Mouse (Mus musculus) forelimb bud, embryonic 11.5 days (tissue): ENCODE data around the gene Slc2a4.
A peak's percentile ranks its signal among the peaks of the same experiment; 100 is the strongest.

Experiments used
- DNase-seq: peaks from one replicate; pipeline ENCODE4 v3.0.0-alpha.2; 2012; ENCODE audit warnings: low read depth, low spot score

Slc2a4 gene

DNA sequence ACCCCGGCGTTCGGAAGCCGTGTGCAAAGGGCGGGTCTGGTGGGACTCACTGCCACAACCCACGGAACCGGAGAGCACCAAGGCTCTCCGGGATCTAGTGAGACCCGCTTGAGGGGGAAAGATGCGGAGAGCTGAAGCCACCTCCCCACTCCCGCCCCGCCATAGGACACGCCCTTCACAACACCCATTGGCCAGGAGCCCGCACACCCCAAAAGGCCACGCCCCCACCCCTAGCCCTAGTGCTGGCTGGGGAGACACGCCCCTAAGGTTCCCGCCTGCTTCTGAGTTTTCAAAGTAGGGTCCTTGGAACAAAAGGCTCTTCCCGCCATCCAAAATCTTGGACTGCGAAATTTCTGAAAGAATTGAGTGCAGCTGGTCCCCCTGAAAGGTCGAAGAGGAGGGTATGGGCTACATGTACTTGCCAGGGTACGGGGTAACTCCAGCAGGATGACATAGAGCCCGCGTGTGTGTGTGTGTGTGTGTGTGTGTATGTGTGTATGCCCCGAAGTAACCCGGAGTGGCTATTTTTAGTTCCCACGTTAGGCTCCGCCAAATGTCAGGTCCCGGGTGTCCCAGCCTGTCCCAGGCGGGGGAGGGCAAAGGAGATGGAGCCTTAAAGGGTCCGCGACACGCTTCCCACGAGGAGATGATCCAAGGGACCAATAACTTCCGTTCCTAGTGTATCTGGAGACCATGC lies at the start of gene Slc2a4:
Gene Slc2a4, minus strand, starts transcription at position 123 of the 697 bp plus-strand sequence.
- DNase-seq = peak; percentile 96

GRCm38 (mm10) chr11:69997070-69997509 lies 49.1 kb upstream of the Slc2a4 start:
- DNase-seq = peak; percentile 79

DNA sequence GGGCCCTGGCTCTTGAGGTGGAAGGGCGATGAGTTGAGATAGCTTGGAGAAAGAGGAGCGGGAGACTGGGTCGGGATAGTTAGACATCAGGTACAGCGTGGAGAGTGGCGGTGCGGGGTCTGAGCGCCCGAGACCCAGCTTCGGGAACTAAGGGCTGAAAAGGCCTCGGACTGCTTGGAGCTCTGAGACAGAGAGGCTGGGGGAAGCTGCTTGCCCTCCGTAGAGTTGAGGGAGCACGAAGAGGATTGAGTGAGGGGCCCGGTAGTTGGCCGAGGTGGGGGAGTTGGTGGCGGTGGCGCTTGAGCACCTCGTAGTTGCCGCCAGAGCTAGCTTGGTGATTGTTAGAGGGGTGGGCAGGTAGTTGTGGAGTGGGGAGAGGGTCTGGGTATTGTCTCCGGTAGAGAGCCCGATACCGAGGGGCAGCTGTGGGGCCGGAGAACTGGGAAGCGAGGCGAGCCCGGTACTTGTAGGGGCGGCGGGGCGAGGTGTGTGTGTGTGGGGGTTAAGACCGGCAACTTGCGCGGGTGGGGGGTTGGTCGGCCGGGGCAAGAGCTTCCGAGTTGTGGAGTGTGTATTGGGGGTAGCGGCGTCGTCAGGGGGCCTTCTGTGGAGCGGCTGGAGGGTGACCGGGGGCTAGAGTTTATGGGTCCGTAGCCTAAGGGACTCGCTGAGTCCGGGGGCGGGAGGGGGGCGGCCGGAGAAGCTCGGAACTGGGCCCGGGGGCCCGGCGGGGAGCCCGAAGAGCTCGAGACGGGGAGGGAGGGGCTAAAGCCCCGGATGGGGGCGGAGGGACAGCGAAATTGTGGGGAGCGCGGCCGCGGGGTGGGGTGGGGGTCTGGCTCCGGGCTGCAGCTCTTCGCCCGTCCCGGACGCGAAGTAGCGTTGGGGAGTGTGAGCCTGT lies 48.4 kb upstream of the Slc2a4 start:
- no peak for DNase-seq

DNA sequence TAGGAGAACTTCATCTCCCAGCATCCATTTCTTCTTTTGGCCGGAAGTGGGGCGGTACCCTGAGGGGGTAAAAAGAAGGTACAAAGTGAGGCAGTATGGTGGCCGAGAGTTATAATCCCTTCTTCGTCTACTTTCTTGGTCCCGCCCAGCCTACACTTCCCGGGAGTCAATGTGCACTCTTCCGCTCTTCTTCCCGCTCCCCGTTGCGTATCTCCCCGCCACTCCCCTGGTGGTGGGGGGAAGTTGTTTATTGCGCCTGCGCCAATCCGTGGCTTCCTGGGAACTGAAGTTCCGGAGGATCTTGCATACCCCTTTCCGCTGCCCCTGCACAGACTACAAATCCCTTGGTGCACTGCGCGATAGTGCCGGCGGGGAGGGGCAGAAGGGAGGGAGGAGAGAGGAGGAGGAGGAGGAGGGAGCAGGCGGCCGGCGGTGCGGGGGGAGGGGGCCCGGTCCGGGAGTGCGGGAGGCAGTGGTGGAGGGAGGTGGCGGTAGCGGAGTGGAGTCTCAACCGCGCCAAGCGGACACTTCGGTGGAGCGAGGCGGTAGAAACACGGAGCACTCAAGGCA lies 47.5 kb upstream of the Slc2a4 start, which contains the start of gene Phf23:
Gene Phf23, plus strand, starts transcription at position 387 of the 570 bp plus-strand sequence.
- DNase-seq = peak; percentile 99

- no peak for DNase-seq
Observed at GRCm38 (mm10) chr11:69994401-69995090, 46.6 kb upstream of the Slc2a4 start.

GRCm38 (mm10) chr11:69992932-69993331 lies 44.9 kb upstream of the Slc2a4 start:
- DNase-seq = no peak

DNA sequence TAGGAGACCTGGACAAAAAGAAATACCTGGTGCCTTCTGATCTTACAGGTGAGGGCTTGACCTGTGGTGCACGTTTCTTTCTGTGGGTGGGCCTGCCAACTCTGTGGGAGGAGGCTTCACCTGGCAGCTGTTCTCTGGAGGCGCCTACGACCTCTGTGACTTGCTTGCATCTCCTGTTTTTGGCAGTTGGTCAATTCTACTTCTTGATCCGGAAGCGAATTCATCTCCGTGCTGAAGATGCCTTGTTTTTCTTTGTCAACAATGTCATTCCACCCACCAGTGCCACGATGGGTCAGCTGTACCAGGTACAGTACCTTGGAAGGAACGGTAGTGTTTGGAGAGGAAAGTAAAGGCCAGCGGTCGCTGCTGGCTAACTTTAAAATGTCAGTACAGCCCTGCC lies 44.4 kb upstream of the Slc2a4 start:
- DNase-seq = no peak

DNA sequence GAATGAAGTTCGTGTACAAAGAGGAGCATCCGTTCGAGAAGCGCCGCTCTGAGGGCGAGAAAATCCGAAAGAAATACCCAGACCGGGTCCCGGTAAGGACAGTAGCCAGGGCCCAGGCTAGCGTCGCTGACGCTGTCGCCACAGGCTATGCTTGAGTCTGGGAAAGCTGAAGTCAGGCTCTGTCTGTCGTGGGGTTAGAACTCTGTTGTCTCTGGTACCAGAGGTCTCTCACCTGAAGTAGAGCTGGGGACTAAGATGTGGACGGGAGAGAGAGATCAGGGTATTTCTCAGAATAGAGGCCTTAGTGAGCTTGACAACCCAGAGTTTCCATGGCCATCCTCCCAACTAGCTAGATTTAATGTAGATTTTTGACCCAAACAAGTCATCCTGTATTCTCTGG lies 43.7 kb upstream of the Slc2a4 start:
- DNase-seq = no peak

- DNase-seq = peak; percentile 96
Observed at GRCm38 (mm10) chr11:69990850-69991691, 43.1 kb upstream of the Slc2a4 start, which contains the start of gene Gabarap. Gabarap (plus strand) TSS chr11:69991143.

DNA sequence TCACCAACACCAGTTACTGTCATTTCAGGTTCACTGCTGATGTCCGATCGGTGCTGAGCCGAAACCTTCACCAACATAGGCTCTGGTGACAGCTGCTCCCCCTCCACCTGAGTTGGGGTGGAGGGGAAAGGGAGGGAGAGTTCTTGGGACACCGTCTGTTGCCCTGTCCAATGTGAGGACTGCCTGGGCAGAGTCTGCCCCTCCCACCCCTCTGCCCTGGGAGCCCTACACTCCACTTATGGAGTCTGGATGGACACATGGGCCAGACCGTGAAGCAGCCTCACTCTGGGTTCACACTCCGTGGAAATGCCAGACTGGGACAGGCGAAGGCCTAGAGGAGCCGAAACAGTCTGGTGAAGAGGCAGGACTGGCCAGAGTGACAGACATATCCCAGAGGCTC lies 42.0 kb upstream of the Slc2a4 start:
- no peak for DNase-seq

DNA sequence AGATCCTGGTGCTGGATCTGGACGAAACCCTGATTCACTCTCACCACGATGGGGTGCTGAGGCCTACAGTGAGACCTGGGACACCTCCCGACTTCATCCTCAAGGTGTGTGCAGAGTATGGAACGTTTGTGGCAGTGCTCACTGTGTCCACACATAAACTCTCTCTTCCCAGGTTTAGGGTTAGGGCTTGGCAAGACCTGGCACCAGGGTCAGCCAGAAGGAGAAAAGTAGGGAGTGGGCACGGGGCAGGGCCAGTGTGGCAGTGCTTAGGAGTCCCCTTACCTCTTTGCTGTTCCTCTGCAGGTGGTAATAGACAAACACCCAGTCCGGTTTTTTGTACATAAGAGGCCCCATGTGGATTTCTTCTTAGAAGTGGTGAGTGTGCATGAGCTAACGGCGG lies 36.4 kb upstream of the Slc2a4 start:
- DNase-seq = no peak

DNA sequence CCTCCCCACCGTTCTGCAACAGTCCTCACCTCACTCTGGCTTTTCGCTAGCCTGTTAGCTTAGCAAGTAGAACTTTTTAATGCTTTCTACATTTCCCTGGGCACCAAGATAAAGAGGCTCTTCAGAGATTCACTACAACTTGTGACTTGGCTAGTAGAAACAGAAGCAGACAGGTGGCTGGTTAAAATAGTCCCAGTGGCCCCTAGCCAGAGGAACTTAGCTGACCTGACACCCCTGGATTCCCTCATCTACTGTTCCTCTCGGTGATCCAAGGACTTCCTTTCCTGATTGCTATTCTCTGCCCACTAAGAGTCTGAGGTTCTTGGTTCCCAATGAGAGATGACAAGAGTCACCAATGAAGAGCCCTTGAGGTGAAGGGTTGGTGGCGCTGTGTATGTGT lies 35.4 kb upstream of the Slc2a4 start:
- DNase-seq = no peak

GRCm38 (mm10) chr11:69982877-69983276 lies 34.9 kb upstream of the Slc2a4 start:
- DNase-seq = no peak

- no peak for DNase-seq
Observed at GRCm38 (mm10) chr11:69982225-69982624, 34.2 kb upstream of the Slc2a4 start, which contains the start of gene Elp5. Elp5 (minus strand) TSS chr11:69982517.

- DNase-seq = no peak
Observed at GRCm38 (mm10) chr11:69981141-69981762, 33.3 kb upstream of the Slc2a4 start, which contains the start of gene Ctdnep1. Ctdnep1 (plus strand) TSS chr11:69981156.

- peak; percentile 100 for DNase-seq
Observed at GRCm38 (mm10) chr11:69980196-69981140, 32.5 kb upstream of the Slc2a4 start.

GRCm38 (mm10) chr11:69979827-69980195 lies 31.8 kb upstream of the Slc2a4 start:
- DNase-seq = no peak

DNA sequence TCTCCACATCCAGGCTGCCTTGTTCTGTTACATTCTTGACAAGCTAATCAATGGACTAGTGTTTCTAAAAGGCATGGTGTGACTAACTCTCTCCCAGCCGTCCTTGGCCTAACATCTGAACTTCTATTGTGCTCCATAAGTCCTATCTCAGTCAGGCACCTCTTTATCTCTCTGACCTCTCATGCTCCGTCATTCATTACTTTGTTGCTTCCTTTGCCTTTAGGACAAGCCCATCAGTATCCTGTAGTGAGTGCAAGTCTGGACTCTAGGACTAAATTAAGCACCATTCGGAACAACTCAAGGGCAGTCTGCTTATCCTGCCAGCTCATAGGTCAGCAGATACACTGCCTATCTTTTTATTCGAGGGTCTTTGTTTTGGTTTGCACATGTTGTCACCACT lies 28.3 kb upstream of the Slc2a4 start:
- no peak for DNase-seq

- DNase-seq = no peak
Observed at GRCm38 (mm10) chr11:69974907-69975306, 26.9 kb upstream of the Slc2a4 start.
